Mouse (Mus musculus): ENCODE data around the gene Mon2. TPM values are rescaled to one million over a fixed set of nuclear protein-coding genes. Genes with fewer than 3 reads are reported as not detected.

Mon2 gene
- 10 to 100 TPM; 63.0 to 70.4 TPM for total RNA-seq (2021)
- long read RNA-seq, experiment 1, full-length matches to known transcripts, result 12 of 23 reads
- long read RNA-seq, experiment 1, partial matches to known transcripts, result 4 of 23 reads
- long read RNA-seq, experiment 1, other reads (novel, unspliced or antisense), result 7 of 23 reads
- long read RNA-seq, experiment 2, full-length matches to known transcripts, result 19 of 34 reads
- long read RNA-seq, experiment 2, partial matches to known transcripts, result 3 of 34 reads
- long read RNA-seq, experiment 2, other reads (novel, unspliced or antisense), result 12 of 34 reads

GRCm38 (mm10) chr10:123076245-123077023, at the start of gene Mon2:
Gene Mon2 (minus strand): TSS chr10:123076505.
- DNase-seq (ENCODE audit: low spot score in 2 of 2), result peak; percentile 95 to 97

GRCm38 (mm10) chr10:123120666-123121392, 44.5 kb upstream of the Mon2 start:
- no peak for DNase-seq (ENCODE audit: low spot score in 2 of 2)

GRCm38 (mm10) chr10:123116861-123117260, 40.6 kb upstream of the Mon2 start:
- no peak for DNase-seq (ENCODE audit: low spot score in 2 of 2)

GRCm38 (mm10) chr10:123113466-123113865, 37.2 kb upstream of the Mon2 start:
- DNase-seq (ENCODE audit: low spot score in 2 of 2), result no peak

GRCm38 (mm10) chr10:123112787-123113168, 36.5 kb upstream of the Mon2 start:
- DNase-seq (ENCODE audit: low spot score in 2 of 2), result no peak

- no peak for DNase-seq (ENCODE audit: low spot score in 2 of 2)
Observed at GRCm38 (mm10) chr10:123112056-123112786, 35.9 kb upstream of the Mon2 start.

- no peak for DNase-seq (ENCODE audit: low spot score in 2 of 2)
Observed at GRCm38 (mm10) chr10:123110548-123110947, 34.2 kb upstream of the Mon2 start.

GRCm38 (mm10) chr10:123108527-123108926, 32.2 kb upstream of the Mon2 start:
- no peak for DNase-seq (ENCODE audit: low spot score in 2 of 2)

GRCm38 (mm10) chr10:123108121-123108520, 31.8 kb upstream of the Mon2 start:
- DNase-seq (ENCODE audit: low spot score in 2 of 2), result no peak

- DNase-seq (ENCODE audit: low spot score in 2 of 2), result no peak
Observed at GRCm38 (mm10) chr10:123101303-123101702, 25.0 kb upstream of the Mon2 start.

GRCm38 (mm10) chr10:123100584-123100983, 24.3 kb upstream of the Mon2 start:
- DNase-seq (ENCODE audit: low spot score in 2 of 2), result no peak

GRCm38 (mm10) chr10:123094504-123094903, 18.2 kb upstream of the Mon2 start:
- DNase-seq (ENCODE audit: low spot score in 2 of 2), result no peak

- DNase-seq (ENCODE audit: low spot score in 2 of 2), result no peak
Observed at GRCm38 (mm10) chr10:123092577-123092976, 16.3 kb upstream of the Mon2 start.

GRCm38 (mm10) chr10:123091737-123092136, 15.4 kb upstream of the Mon2 start:
- no peak for DNase-seq (ENCODE audit: low spot score in 2 of 2)

GRCm38 (mm10) chr10:123089425-123089930, 13.2 kb upstream of the Mon2 start:
- no peak for DNase-seq (ENCODE audit: low spot score in 2 of 2)

GRCm38 (mm10) chr10:123086847-123087246, 10.5 kb upstream of the Mon2 start:
- no peak for DNase-seq (ENCODE audit: low spot score in 2 of 2)

- DNase-seq (ENCODE audit: low spot score in 2 of 2), result no peak
Observed at GRCm38 (mm10) chr10:123084900-123085641, 8.8 kb upstream of the Mon2 start.

- DNase-seq (ENCODE audit: low spot score in 2 of 2), result no peak
Observed at GRCm38 (mm10) chr10:123084307-123084706, 8.0 kb upstream of the Mon2 start.

GRCm38 (mm10) chr10:123075751-123076242, 508 bp downstream of the Mon2 start:
- no peak for DNase-seq (ENCODE audit: low spot score in 2 of 2)

- DNase-seq (ENCODE audit: low spot score in 2 of 2), result no peak
Observed at GRCm38 (mm10) chr10:123071997-123072396, 4.3 kb downstream of the Mon2 start.

Data from gastrocnemius, postnatal 4 days (tissue).